Mouse (Mus musculus) intestine, embryonic 16.5 days (tissue): Measurements from ENCODE around the gene Golt1a. TPM values are rescaled to one million over a fixed set of nuclear protein-coding genes. Genes with fewer than 3 reads are reported as not detected.
A peak's percentile ranks its signal among the peaks of the same experiment; 100 is the strongest.
"Not testable (repeated sequence)": the region's sequence is repeated elsewhere in the genome, so short reads cannot be mapped to it uniquely, and the experiment has no call there.

ENCODE experiments used
- ATAC-seq: fragments of 200-750 bp; cut with Nextera tagmentation; 2 replicates; pipeline ENCODE4 v1.8.0; 2017; ENCODE audit warnings: moderate TSS enrichment, moderate library complexity
- H3K27ac ChIP-seq: fragments of 300-500 bp; sonication (generic); 2 replicates; pipeline ENCODE4 v1.5.1; 2014; ENCODE audit warnings: mild to moderate bottlenecking, low read length
- H3K27me3 ChIP-seq: fragments of 300-500 bp; sonication (generic); replicated peaks from 2 replicates; pipeline ENCODE4 v1.6.1; 2014; ENCODE audit warnings: low read length, control low read depth, mixed read lengths; ENCODE audit not compliant: control insufficient read depth, insufficient read depth
- H3K36me3 ChIP-seq: fragments of 300-500 bp; sonication (generic); 2 replicates; pipeline ENCODE4 v1.6.1; 2014; ENCODE audit warnings: low read length, control low read depth; ENCODE audit not compliant: control insufficient read depth, insufficient read depth
- H3K4me1 ChIP-seq: fragments of 300-500 bp; sonication (generic); 2 replicates; pipeline ENCODE4 v1.6.1; 2014; ENCODE audit warnings: low read length, control low read depth, mixed read lengths; ENCODE audit not compliant: control insufficient read depth, insufficient read depth
- H3K4me2 ChIP-seq: fragments of 300-500 bp; sonication (generic); 2 replicates; pipeline ENCODE4 v1.6.1; 2014; ENCODE audit warnings: low read depth, low read length, control low read depth
- H3K4me3 ChIP-seq: fragments of 300-500 bp; sonication (generic); 2 replicates; pipeline ENCODE4 v1.5.1; 2014; ENCODE audit warnings: mild to moderate bottlenecking, low read length
- H3K9ac ChIP-seq: fragments of 300-500 bp; sonication (generic); 2 replicates; pipeline ENCODE4 v1.6.1; 2014; ENCODE audit warnings: low read depth, low read length
- H3K9me3 ChIP-seq: fragments of 300-500 bp; sonication (generic); 2 replicates; pipeline ENCODE4 v1.6.1; 2016; ENCODE audit warnings: low read length, control low read depth; ENCODE audit not compliant: control insufficient read depth
- WGBS: fragments of 180-500 bp; shearing (Covaris S2); extraction: QIAGEN DNeasy Blood & Tissue Kit; methylation state at CpG from one replicate; pipeline ENCODE4 v1.1.7; 2014; 5-methylcytosine and 5-hydroxymethylcytosine counted together
- polyA plus RNA-seq: library from polyadenylated mRNA; unstranded; fragments of >200 nt; fragmentation: Nextera tagmentation; extraction: Ambion mirVana; gene quantifications from 2 replicates; pipeline ENCODE4 v1.2.1, GENCODE M21; 2015

Golt1a gene
- polyA plus RNA-seq, 1 experiment from 2014 or later = 34.8 TPM

- Histone ChIP-seq H3K27me3 (peaks cover 3% of the 10 kb centered on the region), H3K36me3 (no peaks in the 10 kb centered on the region), H3K4me2 (peak overlapping the region; percentile 69), H3K9me3 (no peaks in the 10 kb centered on the region), H3K27ac (no peak overlapping the region), H3K4me3 (peak overlapping the region; percentile 36), H3K4me1 (peaks cover 9% of the 10 kb centered on the region), H3K9ac (peak overlapping the region; percentile 56)
- no peak for ATAC-seq
- WGBS = 28% methylated on average over 7 of the region's 7 CpGs
Measured at GRCm38 (mm10) chr1:133329638-133329964, 20.0 kb downstream of the Golt1a start.

DNA sequence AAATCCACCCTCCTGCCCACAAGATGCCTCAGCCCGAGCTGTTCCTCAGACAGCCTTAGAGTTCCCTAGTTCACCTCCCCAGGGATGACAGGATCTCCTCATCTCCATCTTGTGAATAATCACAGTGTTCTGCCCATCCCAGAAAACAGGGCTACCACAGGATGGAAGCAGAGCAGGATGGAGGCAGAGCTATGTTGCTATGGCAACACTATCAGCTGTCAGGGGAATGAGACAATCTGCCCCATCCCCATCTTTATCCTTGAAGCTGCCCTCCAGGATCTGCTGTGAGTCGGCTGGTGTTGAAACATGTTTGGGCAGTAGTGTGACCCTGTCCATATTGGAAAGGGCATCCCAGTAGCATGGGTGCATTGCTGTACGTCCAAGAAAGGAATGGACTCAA lies 21.5 kb downstream of the Golt1a start:
- WGBS = 62% methylated on average over 3 of the region's 3 CpGs
- Histone ChIP-seq H3K36me3 (no peaks in the 10 kb centered on the region), H3K27me3 (peaks cover 3% of the 10 kb centered on the region), H3K4me1 (peaks cover 9% of the 10 kb centered on the region), H3K27ac (no peak overlapping the region), H3K4me3 (no peak overlapping the region), H3K4me2 (no peak overlapping the region), H3K9me3 (no peaks in the 10 kb centered on the region), H3K9ac (no peak overlapping the region)
- ATAC-seq = no peak

DNA sequence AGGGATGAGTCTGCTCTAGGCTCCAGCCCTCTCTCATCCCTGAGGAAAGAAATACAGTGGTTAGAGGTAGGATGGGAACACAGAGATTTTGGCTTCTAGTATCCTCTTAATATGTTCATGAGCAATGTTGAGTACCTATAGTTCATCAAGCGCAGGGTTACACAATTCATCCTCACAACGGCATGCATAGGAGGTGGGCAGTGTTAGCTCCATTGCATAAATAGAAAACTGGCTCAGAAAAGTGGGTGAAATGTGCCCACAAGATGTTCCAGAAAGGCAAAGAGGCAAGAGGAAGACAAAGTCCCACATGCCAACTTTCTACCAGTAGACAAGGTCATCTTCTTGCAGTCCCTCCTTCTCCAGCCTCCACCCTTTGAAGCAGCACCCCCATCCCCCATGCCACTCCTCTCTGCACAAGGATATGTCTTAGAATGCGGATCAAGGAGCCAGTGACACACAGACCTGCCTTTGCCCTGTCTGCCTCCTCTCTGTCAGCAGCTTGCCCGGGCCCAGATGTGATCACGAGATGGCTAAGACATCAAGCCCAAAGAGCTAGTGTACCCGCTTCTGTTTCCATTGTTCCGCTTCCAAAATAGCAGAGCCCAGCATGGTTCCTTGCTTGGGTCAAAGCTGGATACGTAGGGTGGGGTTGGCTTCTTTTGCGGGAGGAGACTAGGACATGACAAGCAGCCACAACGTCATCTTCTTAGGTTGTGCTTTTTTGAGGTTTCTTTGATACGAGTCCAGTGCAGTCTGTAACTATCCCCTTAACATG lies 23.2 kb downstream of the Golt1a start:
- no peak overlapping the region for H3K9ac ChIP-seq
- ATAC-seq = no peak
- peaks cover 3% of the 10 kb centered on the region for H3K27me3 ChIP-seq
- H3K4me2 ChIP-seq = no peak overlapping the region
- H3K9me3 ChIP-seq = no peaks in the 10 kb centered on the region
- H3K36me3 ChIP-seq = no peaks in the 10 kb centered on the region
- H3K4me1 ChIP-seq = peaks cover 9% of the 10 kb centered on the region
- H3K4me3 ChIP-seq = no peak overlapping the region
- WGBS = 92% methylated on average over 11 of the region's 11 CpGs
- no peak overlapping the region for H3K27ac ChIP-seq

GRCm38 (mm10) chr1:133333937-133334336 lies 24.3 kb downstream of the Golt1a start:
- H3K27ac ChIP-seq = no peak overlapping the region
- WGBS = 69% methylated on average over 6 of the region's 6 CpGs
- H3K4me1 ChIP-seq = peaks cover 7% of the 10 kb centered on the region
- no peak overlapping the region for H3K4me3 ChIP-seq
- no peak for ATAC-seq
- H3K9me3 ChIP-seq = no peaks in the 10 kb centered on the region
- no peak overlapping the region for H3K9ac ChIP-seq
- H3K4me2 ChIP-seq = no peak overlapping the region
- H3K36me3 ChIP-seq = no peaks in the 10 kb centered on the region
- H3K27me3 ChIP-seq = peaks cover 3% of the 10 kb centered on the region; the same call in 1 of the 2 replicates

DNA sequence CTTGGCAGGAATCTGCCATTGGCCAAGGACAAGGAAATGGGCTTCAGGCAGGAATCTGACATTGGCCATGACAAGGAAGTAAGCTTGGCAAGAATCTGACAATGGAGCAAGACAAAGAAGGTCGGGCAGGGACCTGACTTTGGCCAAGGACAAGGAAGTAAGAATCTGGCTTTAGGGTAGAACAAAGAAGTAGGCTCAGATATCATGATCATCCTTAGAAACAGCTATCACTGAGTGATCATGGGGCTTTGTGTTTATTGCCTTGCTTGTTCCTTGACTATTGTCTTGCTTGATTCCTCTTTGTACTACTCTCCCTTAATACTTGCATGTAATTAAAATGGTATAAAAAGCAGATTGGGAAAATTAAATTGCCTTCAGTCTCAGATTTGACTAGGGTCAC lies 30.8 kb downstream of the Golt1a start:
- not testable (repeated sequence) for H3K36me3 ChIP-seq, H3K9me3 ChIP-seq, ATAC-seq, H3K27ac ChIP-seq, H3K27me3 ChIP-seq, H3K4me3 ChIP-seq, H3K4me2 ChIP-seq, H3K4me1 ChIP-seq, H3K9ac ChIP-seq
- 70% methylated on average over 1 of the region's 1 CpGs for WGBS

GRCm38 (mm10) chr1:133344357-133344756 lies 34.8 kb downstream of the Golt1a start:
- Histone ChIP-seq H3K27me3 (no peaks in the 10 kb centered on the region), H3K9me3 (no peaks in the 10 kb centered on the region), H3K36me3 (no peaks in the 10 kb centered on the region), H3K27ac (no peak overlapping the region), H3K9ac (no peak overlapping the region), H3K4me2 (no peak overlapping the region), H3K4me3 (no peak overlapping the region), H3K4me1 (peaks cover 17% of the 10 kb centered on the region)
- ATAC-seq = peak; percentile 57; the same call in 1 of the 2 replicates
- 83% methylated on average over 2 of the region's 2 CpGs for WGBS

- no peaks in the 10 kb centered on the region for H3K27me3 ChIP-seq
- no peaks in the 10 kb centered on the region for H3K9me3 ChIP-seq
- no peak overlapping the region for H3K4me2 ChIP-seq
- no peak overlapping the region for H3K4me3 ChIP-seq
- no peak for ATAC-seq
- no peak overlapping the region for H3K27ac ChIP-seq
- H3K9ac ChIP-seq = no peak overlapping the region
- no peaks in the 10 kb centered on the region for H3K36me3 ChIP-seq
- 71% methylated on average over 9 of the region's 9 CpGs for WGBS
- H3K4me1 ChIP-seq = peaks cover 17% of the 10 kb centered on the region
Measured at GRCm38 (mm10) chr1:133346531-133346930, 36.9 kb downstream of the Golt1a start.

- peak overlapping the region; percentile 46; the same call in 1 of the 2 replicates for H3K27ac ChIP-seq
- H3K27me3 ChIP-seq = no peaks in the 10 kb centered on the region
- no peak for ATAC-seq
- peaks cover 17% of the 10 kb centered on the region for H3K4me1 ChIP-seq
- no peak overlapping the region for H3K4me3 ChIP-seq
- no peaks in the 10 kb centered on the region for H3K9me3 ChIP-seq
- H3K36me3 ChIP-seq = no peaks in the 10 kb centered on the region
- WGBS = 65% methylated on average over 3 of the region's 3 CpGs
- H3K4me2 ChIP-seq = no peak overlapping the region
- no peak overlapping the region for H3K9ac ChIP-seq
Measured at GRCm38 (mm10) chr1:133347226-133347625, 37.6 kb downstream of the Golt1a start.

DNA sequence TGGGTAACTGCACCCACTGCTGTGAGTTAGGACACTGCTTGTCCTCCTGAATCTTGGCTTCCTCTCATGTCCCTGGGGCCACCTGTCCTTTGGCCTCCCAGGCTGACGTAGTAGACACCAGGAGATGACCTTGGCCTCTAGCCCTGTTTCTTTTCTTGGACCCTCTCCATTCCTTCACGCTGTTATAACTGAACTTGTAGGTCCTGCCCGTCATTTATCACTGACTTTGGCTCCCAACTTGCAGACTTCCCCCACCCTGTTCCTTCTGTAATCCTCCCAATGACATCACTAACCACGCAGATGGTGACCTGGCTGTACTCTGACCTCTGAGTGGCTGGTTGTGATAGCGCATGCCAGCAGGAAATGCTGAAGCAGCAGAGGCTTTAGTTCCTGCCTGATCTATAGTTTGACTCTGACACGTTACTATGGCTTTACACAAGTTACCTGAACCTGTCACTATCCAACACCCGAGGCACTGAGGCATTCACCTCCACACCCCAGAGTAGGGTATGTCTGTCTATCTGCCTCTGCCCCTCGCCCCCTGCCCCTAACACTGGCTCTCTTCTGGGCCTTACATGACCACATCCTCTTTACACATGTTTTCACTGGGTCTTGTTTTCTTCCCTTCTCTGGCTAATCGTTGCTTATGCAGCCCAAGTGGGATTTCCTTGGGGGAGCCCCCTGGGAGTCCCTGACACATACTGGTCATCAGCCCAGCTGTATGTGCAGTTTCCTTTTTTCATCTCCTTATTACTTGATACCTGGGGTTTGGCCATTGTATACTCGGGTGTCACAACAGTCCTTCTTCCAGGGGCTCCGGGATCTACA lies 38.3 kb downstream of the Golt1a start:
- Histone ChIP-seq H3K4me2 (no peak overlapping the region), H3K4me1 (peaks cover 17% of the 10 kb centered on the region), H3K27me3 (no peaks in the 10 kb centered on the region), H3K9ac (no peak overlapping the region), H3K4me3 (no peak overlapping the region), H3K36me3 (no peaks in the 10 kb centered on the region), H3K27ac (peak overlapping the region; percentile 67; the same call in 1 of the 2 replicates), H3K9me3 (no peaks in the 10 kb centered on the region)
- WGBS = 54% methylated on average over 11 of the region's 11 CpGs
- ATAC-seq = peak; percentile 84
